11 mouse cellular contexts compared by ENCODE assay signal in the genomic region with DNA sequence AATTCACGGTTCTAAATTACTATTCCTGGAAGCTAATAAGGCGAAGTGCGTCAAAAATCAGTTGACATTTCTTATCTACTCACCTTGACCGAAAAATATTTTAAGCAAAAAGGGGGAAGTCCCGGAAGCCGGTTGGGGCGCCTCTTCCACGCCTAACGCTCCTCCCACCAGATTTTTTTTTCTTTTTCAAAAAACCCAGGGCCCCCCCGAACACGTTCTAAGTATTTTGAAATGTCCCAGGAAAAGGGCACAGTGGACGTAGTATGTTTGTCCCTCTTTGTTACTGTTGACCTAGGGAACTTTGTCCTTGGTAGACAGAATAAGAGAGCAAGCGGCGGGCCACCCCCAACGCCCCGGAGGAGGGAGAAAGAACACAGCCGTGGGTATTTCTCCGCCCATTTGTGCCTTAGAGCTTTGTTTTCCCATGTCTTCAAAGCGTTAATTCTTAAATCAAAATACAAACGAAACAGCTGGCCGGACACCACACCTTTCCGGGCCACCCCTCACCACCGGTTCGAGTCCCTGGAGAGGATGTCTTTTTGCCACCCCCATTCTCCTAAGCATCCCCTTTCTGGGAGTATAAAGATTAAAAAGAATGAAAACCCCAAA. TPM values are rescaled to one million over a fixed set of nuclear protein-coding genes. Genes with fewer than 3 reads are reported as not detected.
DNase-seq lines count a peak whose midpoint lies in the region; ATAC-seq and TF ChIP-seq lines count a peak whose summit lies in the region.
"Had no signal": no experiment of that assay in that cellular context is flagged by ENCODE, and none has a peak within 500 bp of the region (broad histone marks: within the 10 kb centered on the region; RNA-seq: fewer than 3 reads in every experiment).

No protein-coding gene starts in this region.

- H3K4me1 ChIP-seq in E14TG2a.4 (replicated peaks; ENCODE audit: low read depth, low read length) = peaks cover 71% of the 10 kb centered on the region
- H3K4me1 ChIP-seq in hindbrain, embryonic 12.5 days = peaks cover 26% of the 10 kb centered on the region
- H3K4me1 ChIP-seq in neural tube, embryonic 15.5 days = peaks cover 38% of the 10 kb centered on the region

- no peak for TF ChIP-seq CTCF in layer of hippocampus, adult 2 months (conservative IDR thresholded peaks at IDR 0.05)
- TF ChIP-seq CTCF in E14TG2a.4 (conservative IDR thresholded peaks at IDR 0.05; ENCODE audit: low read length) = no peak

- H3K9ac ChIP-seq in hindbrain, embryonic 12.5 days = no peak overlapping the region
- no peak overlapping the region for H3K9ac ChIP-seq in neural tube, embryonic 15.5 days (replicated peaks)
- H3K9ac ChIP-seq: heart, embryonic 15.5 days had no signal

- no peak overlapping the region for H3K27ac ChIP-seq in layer of hippocampus, adult 2 months
- H3K27ac ChIP-seq in hindbrain, embryonic 12.5 days = peak overlapping the region; percentile 66; the same call in 1 of the 2 replicates
- H3K27ac ChIP-seq in neural tube, embryonic 15.5 days (replicated peaks) = peak overlapping the region; percentile 69
- H3K27ac ChIP-seq: heart, embryonic 15.5 days; kidney, postnatal 0 days; limb, embryonic 10.5 days had no signal

- no peaks in the 10 kb centered on the region for H3K36me3 ChIP-seq in E14TG2a.4 (ENCODE audit: insufficient read depth, low read length)
- no peaks in the 10 kb centered on the region for H3K36me3 ChIP-seq in hindbrain, embryonic 12.5 days
- no peaks in the 10 kb centered on the region for H3K36me3 ChIP-seq in neural tube, embryonic 15.5 days
- H3K36me3 ChIP-seq: heart, embryonic 15.5 days; limb, embryonic 10.5 days had no signal

- H3K27me3 ChIP-seq in E14TG2a.4 (ENCODE audit: insufficient read depth, low read length) = peaks cover 38% of the 10 kb centered on the region
- peaks cover 55% of the 10 kb centered on the region for H3K27me3 ChIP-seq in hindbrain, embryonic 12.5 days
- H3K27me3 ChIP-seq in neural tube, embryonic 15.5 days (replicated peaks) = peaks cover 42% of the 10 kb centered on the region

- 11% methylated on average over 24 of the region's 24 CpGs for WGBS in hindbrain, embryonic 12.5 days
- WGBS in neural tube, embryonic 15.5 days = 7% methylated on average over 24 of the region's 24 CpGs

- H3K4me2 ChIP-seq in hindbrain, embryonic 12.5 days (replicated peaks) = peak overlapping the region; percentile 55
- peak overlapping the region; percentile 39 for H3K4me2 ChIP-seq in neural tube, embryonic 15.5 days
- H3K4me2 ChIP-seq: heart, embryonic 15.5 days had no signal

- no peak for ATAC-seq in hindbrain, embryonic 12.5 days (ENCODE audit: low FRiP score)
- no peak for ATAC-seq in neural tube, embryonic 15.5 days (ENCODE audit: low FRiP score)

- peak overlapping the region; percentile 14; the same call in 1 of the 2 replicates for H3K4me3 ChIP-seq in layer of hippocampus, adult 2 months
- peak overlapping the region; percentile 62 for H3K4me3 ChIP-seq in E14TG2a.4 (replicated peaks; ENCODE audit: low read length)
- peak overlapping the region; percentile 46; the same call in 1 of the 2 replicates for H3K4me3 ChIP-seq in hindbrain, embryonic 12.5 days
- H3K4me3 ChIP-seq in neural tube, embryonic 15.5 days (replicated peaks) = peak overlapping the region; percentile 32
- H3K4me3 ChIP-seq: heart, embryonic 15.5 days; limb, embryonic 10.5 days had no signal

- no peaks in the 10 kb centered on the region for H3K9me3 ChIP-seq in E14TG2a.4 (ENCODE audit: low read length)
- no peaks in the 10 kb centered on the region for H3K9me3 ChIP-seq in hindbrain, embryonic 12.5 days (replicated peaks)
- no peaks in the 10 kb centered on the region for H3K9me3 ChIP-seq in neural tube, embryonic 15.5 days (replicated peaks)
- H3K9me3 ChIP-seq: heart, embryonic 15.5 days; limb, embryonic 10.5 days had no signal

- DNase-seq in layer of hippocampus, adult 2 months (ENCODE audit: low spot score in 2 of 2) = no peak
- no peak for DNase-seq in layer of hippocampus, adult 9-11 months
- no peak for DNase-seq in thymus, postnatal 25 days
- DNase-seq in kidney, adult 9 months = no peak
- DNase-seq in ovary, postnatal 10 days (ENCODE audit: low spot score) = no peak

RNA-seq across cellular contexts. Expression of gene Gad1, which starts 6.1 kb away (rescaled TPM):
- total RNA-seq in layer of hippocampus, adult 2 months (2021) = 100 to 1,000 TPM; 343 to 384 TPM
- polyA plus RNA-seq in hindbrain, embryonic 12.5 days (2016; fragmentation: Nextera tagmentation; extraction: Ambion mirVana) = 24.4 and 24.9 TPM in 2 replicates
- 84.0 and 96.5 TPM in 2 replicates for polyA plus RNA-seq in neural tube, embryonic 15.5 days (2015; fragmentation: Nextera tagmentation; extraction: Ambion mirVana)

RNA-seq across cellular contexts. Expression of gene Erich2, which starts 50.3 kb away (rescaled TPM):
- total RNA-seq in layer of hippocampus, adult 2 months (2021) = under 1 TPM in 1 of 2 experiments, not detected in 1; 0.39 TPM
- polyA plus RNA-seq in hindbrain, embryonic 12.5 days (2016; fragmentation: Nextera tagmentation; extraction: Ambion mirVana) = 2.6 and 3.4 TPM in 2 replicates
- 0.92 and 2.1 TPM in 2 replicates for polyA plus RNA-seq in neural tube, embryonic 15.5 days (2015; fragmentation: Nextera tagmentation; extraction: Ambion mirVana)
